Comparison of ENCODE assay signal across 31 mouse cellular contexts in genomic region chr8:70443326-70443725, GRCm38 (mm10). TPM values are rescaled to one million over a fixed set of nuclear protein-coding genes. Genes with fewer than 3 reads are reported as not detected.
DNase-seq lines count a peak whose midpoint lies in the region; ATAC-seq and TF ChIP-seq lines count a peak whose summit lies in the region.
"Had no signal": no experiment of that assay in that cellular context is flagged by ENCODE, and none has a peak within 500 bp of the region (broad histone marks: within the 10 kb centered on the region; RNA-seq: fewer than 3 reads in every experiment).

No protein-coding gene starts in this region.

- no peak for DNase-seq in heart, adult 18-20 months
- no peak for DNase-seq in G1E (ENCODE audit: low spot score)
- peak; percentile 60 to 80 (median 74) for DNase-seq in liver, embryonic 14.5 days (ENCODE audit: low read depth in 3 of 3, low spot score in 3 of 3)
- DNase-seq in stomach, postnatal 0 days (ENCODE audit: low spot score): no peak
- DNase-seq in forebrain, embryonic 11.5 days (ENCODE audit: low spot score): no peak
- no peak for DNase-seq in gastrocnemius, postnatal 25 days
- DNase-seq: adrenal gland, postnatal 10 days; B cell, adult 2 months; cerebellum, adult 8-10 months; heart, postnatal 36 days; kidney, adult 8-10 months; kidney, postnatal 4 days; lung, embryonic 14.5 days; retina, postnatal 1 day; right cerebral cortex, postnatal 4 days; thymus, adult 2 months; thymus, postnatal 4 days had no signal

- no peak overlapping the region for H3K4me2 ChIP-seq in heart, embryonic 13.5 days
- peak overlapping the region; percentile 52 for H3K4me2 ChIP-seq in liver, embryonic 14.5 days (ENCODE audit: low read depth)
- no peak overlapping the region for H3K4me2 ChIP-seq in stomach, postnatal 0 days (replicated peaks; ENCODE audit: low read depth)
- H3K4me2 ChIP-seq in forebrain, embryonic 11.5 days (ENCODE audit: low read depth, low read length, severe bottlenecking): no peak overlapping the region
- H3K4me2 ChIP-seq: forebrain, embryonic 15.5 days; intestine, embryonic 15.5 days; limb, embryonic 12.5 days; lung, embryonic 14.5 days; neural tube, embryonic 13.5 days had no signal

- no peaks in the 10 kb centered on the region for H3K36me3 ChIP-seq in heart, embryonic 13.5 days
- peaks cover 10% of the 10 kb centered on the region for H3K36me3 ChIP-seq in G1E (replicated peaks)
- H3K36me3 ChIP-seq in erythroblast, embryonic 14.5 days (ENCODE audit: control insufficient read depth): no peaks in the 10 kb centered on the region; the same call in 1 of the 2 replicates
- no peaks in the 10 kb centered on the region for H3K36me3 ChIP-seq in liver, embryonic 14.5 days (replicated peaks; ENCODE audit: control insufficient read depth, insufficient read depth, low read depth)
- no peaks in the 10 kb centered on the region for H3K36me3 ChIP-seq in stomach, postnatal 0 days (ENCODE audit: control insufficient read depth, insufficient read depth, low read length)
- no peaks in the 10 kb centered on the region for H3K36me3 ChIP-seq in forebrain, embryonic 11.5 days (ENCODE audit: control insufficient read depth, insufficient read depth, low read length)
- H3K36me3 ChIP-seq: embryonic facial prominence, embryonic 10.5 days; forebrain, embryonic 15.5 days; intestine, embryonic 15.5 days; limb, embryonic 12.5 days; neural tube, embryonic 13.5 days had no signal

- TF ChIP-seq CTCF in G1E (IDR thresholded peaks at IDR 0.05; ENCODE audit: low read depth, low read length): no peak
- TF ChIP-seq CTCF in liver, embryonic 14.5 days (IDR thresholded peaks at IDR 0.05; ENCODE audit: low read depth): no peak
- no peak for TF ChIP-seq CTCF in stomach, postnatal 0 days (IDR thresholded peaks at IDR 0.05; ENCODE audit: low read depth)

- peaks cover 16% of the 10 kb centered on the region; the same call in 1 of the 2 replicates for H3K27me3 ChIP-seq in heart, embryonic 13.5 days (replicated peaks)
- H3K27me3 ChIP-seq in G1E (ENCODE audit: insufficient read depth, low read length): no peaks in the 10 kb centered on the region
- peaks cover 12% of the 10 kb centered on the region for H3K27me3 ChIP-seq in erythroblast, embryonic 14.5 days (ENCODE audit: control insufficient read depth)
- H3K27me3 ChIP-seq in liver, embryonic 14.5 days (ENCODE audit: control insufficient read depth, insufficient read depth, low read length): no peaks in the 10 kb centered on the region
- H3K27me3 ChIP-seq in stomach, postnatal 0 days (ENCODE audit: control insufficient read depth, insufficient read depth, low read length): no peaks in the 10 kb centered on the region
- no peaks in the 10 kb centered on the region for H3K27me3 ChIP-seq in forebrain, embryonic 11.5 days (ENCODE audit: control insufficient read depth, insufficient read depth, low read length)
- H3K27me3 ChIP-seq: CH12.LX; forebrain, embryonic 15.5 days; intestine, embryonic 15.5 days; limb, embryonic 12.5 days had no signal

- H3K4me3 ChIP-seq in heart, embryonic 13.5 days: no peak overlapping the region
- H3K4me3 ChIP-seq in G1E (ENCODE audit: low read depth, low read length): no peak overlapping the region
- H3K4me3 ChIP-seq in erythroblast, embryonic 14.5 days (replicated peaks): peak overlapping the region; percentile 29
- H3K4me3 ChIP-seq in liver, embryonic 14.5 days (ENCODE audit: insufficient read depth in 1 of 2, low read depth in 2 of 2, low read length in 2 of 2): no peak overlapping the region
- no peak overlapping the region for H3K4me3 ChIP-seq in stomach, postnatal 0 days (ENCODE audit: low read depth, low read length)
- H3K4me3 ChIP-seq in forebrain, embryonic 11.5 days (ENCODE audit: low read depth, low read length): no peak overlapping the region
- H3K4me3 ChIP-seq: embryonic facial prominence, embryonic 10.5 days; forebrain, embryonic 15.5 days; intestine, embryonic 15.5 days; limb, embryonic 12.5 days; myocyte; neural tube, embryonic 13.5 days had no signal

- TF ChIP-seq EP300 in liver, embryonic 14.5 days (IDR thresholded peaks at IDR 0.05; ENCODE audit: low read depth): no peak
- no peak for TF ChIP-seq EP300 in stomach, postnatal 0 days (optimal IDR thresholded peaks at IDR 0.05)

- WGBS in heart, embryonic 13.5 days: 64% methylated on average over 4 of the region's 4 CpGs
- WGBS in liver, embryonic 14.5 days (ENCODE audit: insufficient replicate concordance): 52% methylated on average over 4 of the region's 4 CpGs
- 85% methylated on average over 4 of the region's 4 CpGs for WGBS in stomach, postnatal 0 days
- WGBS in forebrain, embryonic 11.5 days: 90% methylated on average over 4 of the region's 4 CpGs

- no peaks in the 10 kb centered on the region for H3K9me3 ChIP-seq in heart, embryonic 13.5 days
- no peaks in the 10 kb centered on the region for H3K9me3 ChIP-seq in G1E (replicated peaks)
- H3K9me3 ChIP-seq in erythroblast, embryonic 14.5 days (ENCODE audit: control insufficient read depth, low read length): no peaks in the 10 kb centered on the region
- H3K9me3 ChIP-seq in liver, embryonic 14.5 days (ENCODE audit: control insufficient read depth, low read length): no peaks in the 10 kb centered on the region
- H3K9me3 ChIP-seq in stomach, postnatal 0 days (ENCODE audit: control insufficient read depth, low read length): no peaks in the 10 kb centered on the region
- no peaks in the 10 kb centered on the region for H3K9me3 ChIP-seq in forebrain, embryonic 11.5 days (ENCODE audit: control insufficient read depth, low read length)
- H3K9me3 ChIP-seq: embryonic facial prominence, embryonic 10.5 days; forebrain, embryonic 15.5 days; intestine, embryonic 15.5 days; limb, embryonic 12.5 days; neural tube, embryonic 13.5 days had no signal

- no peak overlapping the region for H3K9ac ChIP-seq in heart, embryonic 13.5 days
- H3K9ac ChIP-seq in liver, embryonic 14.5 days (replicated peaks): peak overlapping the region; percentile 49
- no peak overlapping the region for H3K9ac ChIP-seq in stomach, postnatal 0 days (ENCODE audit: low read length)
- no peak overlapping the region for H3K9ac ChIP-seq in forebrain, embryonic 11.5 days (ENCODE audit: low read length)
- H3K9ac ChIP-seq: forebrain, embryonic 15.5 days; intestine, embryonic 15.5 days; limb, embryonic 12.5 days; lung, embryonic 14.5 days; neural tube, embryonic 13.5 days had no signal

- no peak for ATAC-seq in heart, embryonic 13.5 days (ENCODE audit: extremely low read depth, insufficient number of reproducible peaks, low FRiP score, low TSS enrichment)
- 0 out of 2 replicates have a peak, but pooled peaks have one; percentile 32 for ATAC-seq in G1E (ENCODE audit: extremely low read depth, insufficient number of reproducible peaks, low FRiP score, poor library complexity, severe bottlenecking)
- peak; percentile 46 for ATAC-seq in liver, embryonic 14.5 days (ENCODE audit: insufficient read depth)
- ATAC-seq in stomach, postnatal 0 days (ENCODE audit: low FRiP score, low TSS enrichment): no peak
- ATAC-seq in forebrain, embryonic 11.5 days (replicated peaks; ENCODE audit: low FRiP score): no peak
- ATAC-seq: forebrain, embryonic 15.5 days; hindbrain, embryonic 16.5 days; intestine, embryonic 15.5 days; midbrain, embryonic 16.5 days had no signal

- H3K4me1 ChIP-seq in heart, embryonic 13.5 days: peaks cover 20% of the 10 kb centered on the region
- H3K4me1 ChIP-seq in G1E (ENCODE audit: insufficient read depth, low read depth, low read length): peaks cover 56% of the 10 kb centered on the region
- peaks cover 69% of the 10 kb centered on the region for H3K4me1 ChIP-seq in erythroblast, embryonic 14.5 days (ENCODE audit: control insufficient read depth)
- peaks cover 21 to 35% of the 10 kb centered on the region in 2 experiments for H3K4me1 ChIP-seq in liver, embryonic 14.5 days (replicated peaks; ENCODE audit: control insufficient read depth in 2 of 2, insufficient read depth in 2 of 2, low read length in 1 of 2)
- no peaks in the 10 kb centered on the region for H3K4me1 ChIP-seq in stomach, postnatal 0 days (replicated peaks; ENCODE audit: control insufficient read depth, insufficient read depth)
- H3K4me1 ChIP-seq in forebrain, embryonic 11.5 days (replicated peaks; ENCODE audit: control insufficient read depth, insufficient read depth, low read length): peaks cover 4% of the 10 kb centered on the region; the same call in 1 of the 2 replicates

- peak overlapping the region; percentile 53 for H3K27ac ChIP-seq in heart, embryonic 13.5 days (replicated peaks)
- peak overlapping the region; percentile 83 for H3K27ac ChIP-seq in liver, embryonic 14.5 days
- H3K27ac ChIP-seq in stomach, postnatal 0 days (replicated peaks): no peak overlapping the region
- H3K27ac ChIP-seq in forebrain, embryonic 11.5 days (ENCODE audit: low read depth, low read length): no peak overlapping the region
- H3K27ac ChIP-seq: embryonic facial prominence, embryonic 10.5 days; forebrain, embryonic 15.5 days; intestine, embryonic 15.5 days; limb, embryonic 12.5 days; neural tube, embryonic 13.5 days had no signal

RNA-seq across cellular contexts. Expression of gene Crtc1, which starts 3.9 kb away (rescaled TPM):
- polyA plus RNA-seq in heart, embryonic 13.5 days (2015; fragmentation: Nextera tagmentation; extraction: Ambion mirVana): 9.7 and 12.4 TPM in 2 replicates
- 1 to 10 TPM; 7.8 to 9.0 TPM for total RNA-seq in heart, adult 18-20 months (2021)
- total RNA-seq in G1E (2014; fragmentation: Nextera tagmentation) (15.3 and 17.9 TPM in 2 replicates), G1E (2017) (1.4 and 1.6 TPM in 2 replicates)
- polyA plus RNA-seq in G1E (2012): 17.6 and 18.8 TPM in 2 replicates
- 1.8 and 2.1 TPM in 2 replicates for polyA plus RNA-seq in erythroblast, embryonic 14.5 days (2012)
- 3.9 and 4.5 TPM in 2 replicates for polyA plus RNA-seq in liver, embryonic 14.5 days (2012; rRNA removed)
- 2.9 and 3.9 TPM in 2 replicates for polyA plus RNA-seq in liver, embryonic 14.5 days (2014; fragmentation: Nextera tagmentation; extraction: Ambion mirVana)
- 8.0 and 8.4 TPM in 2 replicates for polyA plus RNA-seq in stomach, postnatal 0 days (2015; fragmentation: Nextera tagmentation; extraction: Ambion mirVana)
- 16.3 and 18.1 TPM in 2 replicates for polyA plus RNA-seq in forebrain, embryonic 11.5 days (2014; fragmentation: Nextera tagmentation; extraction: Ambion mirVana)
- total RNA-seq in gastrocnemius, postnatal 25 days (2021): 1 to 10 TPM; 6.1 to 6.4 TPM

RNA-seq across cellular contexts. Expression of gene Klhl26, which starts 33.4 kb away (rescaled TPM):
- polyA plus RNA-seq in heart, embryonic 13.5 days (2015; fragmentation: Nextera tagmentation; extraction: Ambion mirVana): 11.2 and 12.4 TPM in 2 replicates
- 1 to 10 TPM; 8.4 to 9.7 TPM for total RNA-seq in heart, adult 18-20 months (2021)
- total RNA-seq in G1E (2014; fragmentation: Nextera tagmentation) (23.6 and 23.8 TPM in 2 replicates), G1E (2017) (11.6 and 13.9 TPM in 2 replicates)
- polyA plus RNA-seq in G1E (2012): 10.8 and 12.8 TPM in 2 replicates
- 0.92 and 1.0 TPM in 2 replicates for polyA plus RNA-seq in erythroblast, embryonic 14.5 days (2012)
- polyA plus RNA-seq in liver, embryonic 14.5 days (2012; rRNA removed): 6.5 and 7.1 TPM in 2 replicates
- 5.0 and 6.0 TPM in 2 replicates for polyA plus RNA-seq in liver, embryonic 14.5 days (2014; fragmentation: Nextera tagmentation; extraction: Ambion mirVana)
- polyA plus RNA-seq in stomach, postnatal 0 days (2015; fragmentation: Nextera tagmentation; extraction: Ambion mirVana): 10.4 and 12.4 TPM in 2 replicates
- 17.5 and 19.5 TPM in 2 replicates for polyA plus RNA-seq in forebrain, embryonic 11.5 days (2014; fragmentation: Nextera tagmentation; extraction: Ambion mirVana)
- total RNA-seq in gastrocnemius, postnatal 25 days (2021): 1 to 10 TPM; 4.9 to 6.1 TPM

RNA-seq across cellular contexts. Expression of gene Tmem59l, which starts 43.8 kb away (rescaled TPM):
- 0.45 and 0.76 TPM in 2 replicates for polyA plus RNA-seq in heart, embryonic 13.5 days (2015; fragmentation: Nextera tagmentation; extraction: Ambion mirVana)
- not detected for total RNA-seq in heart, adult 18-20 months (2021)
- total RNA-seq in G1E (2014; fragmentation: Nextera tagmentation) (not detected in 2 replicates), G1E (2017) (0.12 TPM in 1 of 2 replicates, not detected in the other)
- 0.03 TPM in 1 of 2 replicates, not detected in the other for polyA plus RNA-seq in G1E (2012)
- not detected in 2 replicates for polyA plus RNA-seq in erythroblast, embryonic 14.5 days (2012)
- polyA plus RNA-seq in liver, embryonic 14.5 days (2012; rRNA removed): 0.03 and 0.09 TPM in 2 replicates
- not detected in 2 replicates for polyA plus RNA-seq in liver, embryonic 14.5 days (2014; fragmentation: Nextera tagmentation; extraction: Ambion mirVana)
- polyA plus RNA-seq in stomach, postnatal 0 days (2015; fragmentation: Nextera tagmentation; extraction: Ambion mirVana): 2.4 and 2.8 TPM in 2 replicates
- 10.4 and 10.6 TPM in 2 replicates for polyA plus RNA-seq in forebrain, embryonic 11.5 days (2014; fragmentation: Nextera tagmentation; extraction: Ambion mirVana)
- total RNA-seq in gastrocnemius, postnatal 25 days (2021): not detected
- total RNA-seq: CH12.LX; common myeloid progenitor, adult 5-6 weeks; gastrocnemius, adult 8-10 months; granulocyte monocyte progenitor cell, adult 5-6 weeks; heart, postnatal 36 days had no signal

RNA-seq across cellular contexts. Expression of gene Crlf1, which starts 49.6 kb away (rescaled TPM):
- 3.7 and 5.5 TPM in 2 replicates for polyA plus RNA-seq in heart, embryonic 13.5 days (2015; fragmentation: Nextera tagmentation; extraction: Ambion mirVana)
- under 1 TPM; 0.20 to 0.62 TPM for total RNA-seq in heart, adult 18-20 months (2021)
- total RNA-seq in G1E (2014; fragmentation: Nextera tagmentation) (not detected in 2 replicates), G1E (2017) (not detected in 2 replicates)
- not detected in 2 replicates for polyA plus RNA-seq in G1E (2012)
- 0.63 and 1.7 TPM in 2 replicates for polyA plus RNA-seq in erythroblast, embryonic 14.5 days (2012)
- polyA plus RNA-seq in liver, embryonic 14.5 days (2012; rRNA removed): 1.5 and 1.9 TPM in 2 replicates
- polyA plus RNA-seq in liver, embryonic 14.5 days (2014; fragmentation: Nextera tagmentation; extraction: Ambion mirVana): 3.7 and 4.0 TPM in 2 replicates
- polyA plus RNA-seq in stomach, postnatal 0 days (2015; fragmentation: Nextera tagmentation; extraction: Ambion mirVana): 5.8 and 6.5 TPM in 2 replicates
- polyA plus RNA-seq in forebrain, embryonic 11.5 days (2014; fragmentation: Nextera tagmentation; extraction: Ambion mirVana): 4.9 and 10.9 TPM in 2 replicates
- total RNA-seq in gastrocnemius, postnatal 25 days (2021): 1 to 10 TPM; 1.7 to 3.8 TPM
- total RNA-seq: common myeloid progenitor, adult 5-6 weeks; granulocyte monocyte progenitor cell, adult 5-6 weeks had no signal

Comparison
In these comparisons a context has a peak if more than half of its experiments do, and no peak if none do; other contexts are left out.
1. ATAC-seq: peak in G1E (single experiment) and liver, embryonic 14.5 days (single experiment); none in heart, embryonic 13.5 days (single experiment), stomach, postnatal 0 days (single experiment) and forebrain, embryonic 11.5 days (single experiment).
2. H3K27ac ChIP-seq: peak in heart, embryonic 13.5 days (single experiment) and liver, embryonic 14.5 days (single experiment); none in stomach, postnatal 0 days (single experiment) and forebrain, embryonic 11.5 days (single experiment).
3. DNase-seq: peak in liver, embryonic 14.5 days (3 of 3); none in heart, adult 18-20 months (0 of 2), G1E (single experiment), stomach, postnatal 0 days (single experiment), forebrain, embryonic 11.5 days (single experiment) and gastrocnemius, postnatal 25 days (single experiment).